Mouse (Mus musculus) spleen, postnatal 14 days (tissue): ENCODE results near the gene Zfy1.
"Not testable (repeated sequence)": the region's sequence is repeated elsewhere in the genome, so short reads cannot be mapped to it uniquely, and the experiment has no call there.

Experiments
- DNase-seq, 2 experiments: peaks; one replicate each; pipeline ENCODE4 v3.0.0; 2021 to 2022; ENCODE audit warnings: low spot score in 2 of 2

Zfy1 gene

DNA sequence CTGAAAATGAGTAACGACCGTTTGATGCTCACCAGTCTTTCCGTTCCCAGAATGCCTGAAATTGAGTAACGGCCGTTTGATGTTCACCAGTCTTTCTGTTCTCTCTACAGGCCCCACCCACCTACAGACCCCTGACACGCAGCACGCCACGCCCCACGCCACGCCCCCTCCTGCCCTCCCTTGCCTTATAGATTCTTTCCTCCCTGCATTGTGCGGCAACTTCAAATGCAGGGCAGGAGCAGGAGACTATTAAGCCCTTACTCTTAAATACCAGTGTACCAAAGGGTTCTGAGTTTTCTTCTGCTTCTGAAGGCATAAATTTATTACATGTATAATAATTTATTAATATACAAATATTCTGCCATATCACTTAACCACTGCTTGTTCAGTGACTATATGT, at the start of gene Zfy1:
Gene Zfy1, minus strand, starts transcription at position 101 of the 400 bp plus-strand sequence.
- DNase-seq: not testable (repeated sequence)

DNA sequence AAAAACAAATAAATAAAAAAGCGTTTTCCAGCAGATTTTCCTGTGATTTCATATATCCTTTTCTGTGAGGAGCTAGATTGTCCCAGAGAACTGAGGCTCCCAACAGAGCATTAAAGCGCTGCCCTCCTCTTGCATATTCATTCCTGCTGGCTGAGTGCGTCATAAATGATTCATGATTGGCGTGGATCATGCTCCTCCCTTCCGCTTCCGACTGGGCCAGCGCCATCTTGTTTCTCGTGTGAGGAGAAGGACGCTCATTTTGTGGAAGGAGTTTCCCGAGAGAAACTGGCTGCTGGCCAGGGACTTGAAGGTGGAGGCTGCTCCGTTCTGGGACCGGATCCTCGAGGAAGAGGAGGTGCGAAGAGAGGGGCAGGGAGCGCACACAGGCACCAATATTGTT, 21.2 kb upstream of the Zfy1 start, which contains the start of gene Uba1y:
Gene Uba1y, plus strand, starts transcription at position 254 of the 400 bp plus-strand sequence.
- DNase-seq: no peak

DNA sequence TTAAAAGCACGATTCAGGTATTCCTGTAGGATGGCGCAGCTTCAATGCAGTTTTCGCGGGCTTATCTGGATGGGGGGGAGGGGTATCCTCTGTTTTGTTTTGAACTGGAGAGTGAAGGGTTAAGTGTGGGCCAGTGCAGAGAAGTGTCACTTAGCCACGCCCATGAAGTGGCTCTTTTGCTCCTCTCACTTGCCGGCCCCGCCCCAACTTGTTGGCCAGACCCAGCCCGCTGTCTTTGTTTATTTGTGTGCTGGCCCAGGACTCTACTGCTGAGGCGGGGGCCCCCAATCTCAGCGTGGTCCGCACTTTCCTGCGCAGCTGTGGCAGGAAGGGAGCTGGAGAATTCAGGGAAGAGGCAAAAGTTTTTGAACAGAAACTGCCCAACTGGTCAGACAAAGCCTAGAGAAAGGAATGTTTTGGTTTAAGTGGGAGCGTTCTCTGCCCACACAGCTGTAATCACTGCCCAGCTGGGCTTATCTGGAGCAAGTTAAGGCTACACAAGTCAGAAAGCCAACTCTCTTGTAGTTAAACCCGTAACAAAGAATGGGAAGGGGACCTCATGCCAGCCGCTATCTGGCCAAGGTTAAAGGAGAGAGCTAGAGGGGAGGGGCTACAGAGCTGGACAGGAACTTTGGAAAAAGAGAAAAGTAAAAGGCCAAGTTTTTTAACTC, 11.9 kb upstream of the Zfy1 start:
- DNase-seq: no peak
